Mouse (Mus musculus): ENCODE measurements around the gene Pdpn. TPM values are rescaled to one million over a fixed set of nuclear protein-coding genes. Genes with fewer than 3 reads are reported as not detected.

Gene Pdpn
- polyA plus RNA-seq (2017; shearing (Covaris generic)) = not detected

GRCm38 (mm10) chr4:143299325-143300070, at the start of gene Pdpn:
Pdpn (minus strand) TSS chr4:143299564.

Other genes starting within 250 kb of the Pdpn start
- 33.2 TPM for gene Prdm2, start 86.6 kb downstream of the Pdpn start, polyA plus RNA-seq (2017; shearing (Covaris generic))
- not detected for gene Lrrc38, start 50.2 kb upstream of the Pdpn start, polyA plus RNA-seq (2017; shearing (Covaris generic))
- gene Pramel1, start 94.9 kb upstream of the Pdpn start, polyA plus RNA-seq (2017; shearing (Covaris generic)) = not detected
- 47.5 TPM for gene Pramef8, start 112.9 kb upstream of the Pdpn start, polyA plus RNA-seq (2017; shearing (Covaris generic))
- not detected for gene Oog4, start 150.8 kb upstream of the Pdpn start, polyA plus RNA-seq (2017; shearing (Covaris generic))
- not detected for gene Gm13043, start 211.8 kb upstream of the Pdpn start, polyA plus RNA-seq (2017; shearing (Covaris generic))
- not detected for gene Gm13040, start 236.4 kb upstream of the Pdpn start, polyA plus RNA-seq (2017; shearing (Covaris generic))